ENCODE assay signal across 8 mouse cellular contexts in genomic region chr4:134252131-134252910, GRCm38 (mm10). TPM values are rescaled to one million over a fixed set of nuclear protein-coding genes. Genes with fewer than 3 reads are reported as not detected.
DNase-seq lines count a peak whose midpoint lies in the region; ATAC-seq and TF ChIP-seq lines count a peak whose summit lies in the region.

No protein-coding gene starts in this region.

- TF ChIP-seq CTCF in lung, postnatal 0 days (IDR thresholded peaks at IDR 0.05) = no peak

- H3K4me3 ChIP-seq in embryonic facial prominence, embryonic 10.5 days = peak overlapping the region; percentile 63
- peak overlapping the region; percentile 62 for H3K4me3 ChIP-seq in hindbrain, embryonic 16.5 days (ENCODE audit: low read length)
- H3K4me3 ChIP-seq in lung, postnatal 0 days (ENCODE audit: low read depth, low read length) = peak overlapping the region; percentile 43

- peak overlapping the region; percentile 84 for H3K9ac ChIP-seq in hindbrain, embryonic 16.5 days (ENCODE audit: low read depth, low read length)
- H3K9ac ChIP-seq in lung, postnatal 0 days (replicated peaks; ENCODE audit: low read depth) = no peak overlapping the region

- H3K4me1 ChIP-seq in embryonic facial prominence, embryonic 10.5 days = peaks cover 93% of the 10 kb centered on the region
- H3K4me1 ChIP-seq in hindbrain, embryonic 16.5 days (ENCODE audit: control insufficient read depth, insufficient read depth, low read depth, low read length) = peaks cover 30% of the 10 kb centered on the region
- peaks cover 20% of the 10 kb centered on the region for H3K4me1 ChIP-seq in lung, postnatal 0 days (ENCODE audit: insufficient read depth, low read depth, low read length)

- DNase-seq in cerebellum, postnatal 10 days = peak; percentile 38 to 41
- DNase-seq in cerebellum, postnatal 14 days = no peak
- peak; percentile 55 for DNase-seq in embryonic facial prominence, embryonic 10.5 days (ENCODE audit: low spot score)
- peak; percentile 44 for DNase-seq in lung, postnatal 0 days (ENCODE audit: low spot score)
- no peak for DNase-seq in urinary bladder, postnatal 10 days (ENCODE audit: low spot score)
- DNase-seq in adrenal gland, postnatal 25 days = no peak
- DNase-seq in gastrocnemius, postnatal 4 days (ENCODE audit: low spot score in 2 of 2) = no peak

- TF ChIP-seq EP300 in lung, postnatal 0 days (IDR thresholded peaks at IDR 0.05) = peak; percentile 37; the same call in 1 of the 2 replicates

- H3K4me2 ChIP-seq in hindbrain, embryonic 16.5 days (ENCODE audit: low read length) = peak overlapping the region; percentile 84
- H3K4me2 ChIP-seq in lung, postnatal 0 days (replicated peaks; ENCODE audit: low read depth, low read length) = peak overlapping the region; percentile 84

- peaks cover 92% of the 10 kb centered on the region for H3K27me3 ChIP-seq in embryonic facial prominence, embryonic 10.5 days (replicated peaks; ENCODE audit: low read depth, poor library complexity, severe bottlenecking)
- peaks cover 30% of the 10 kb centered on the region for H3K27me3 ChIP-seq in hindbrain, embryonic 16.5 days (replicated peaks; ENCODE audit: control insufficient read depth, insufficient read depth, low read length)
- peaks cover 24% of the 10 kb centered on the region for H3K27me3 ChIP-seq in lung, postnatal 0 days (replicated peaks; ENCODE audit: insufficient read depth, low read length)

- peak overlapping the region; percentile 83 for H3K27ac ChIP-seq in embryonic facial prominence, embryonic 10.5 days (replicated peaks)
- peak overlapping the region; percentile 82 for H3K27ac ChIP-seq in hindbrain, embryonic 16.5 days (ENCODE audit: low read depth, low read length)
- peak overlapping the region; percentile 60 for H3K27ac ChIP-seq in lung, postnatal 0 days (ENCODE audit: low read length)

- H3K9me3 ChIP-seq in embryonic facial prominence, embryonic 10.5 days = no peaks in the 10 kb centered on the region
- no peaks in the 10 kb centered on the region for H3K9me3 ChIP-seq in hindbrain, embryonic 16.5 days (ENCODE audit: control insufficient read depth, low read length)
- H3K9me3 ChIP-seq in lung, postnatal 0 days (ENCODE audit: low read length) = no peaks in the 10 kb centered on the region

- WGBS in embryonic facial prominence, embryonic 10.5 days = 3% methylated on average over 22 of the region's 22 CpGs
- 8% methylated on average over 22 of the region's 22 CpGs for WGBS in hindbrain, embryonic 16.5 days
- WGBS in lung, postnatal 0 days = 17% methylated on average over 22 of the region's 22 CpGs

- ATAC-seq in hindbrain, embryonic 16.5 days = 0 out of 2 replicates have a peak, but pooled peaks have one; percentile 13
- ATAC-seq in lung, postnatal 0 days = peak; percentile 54

- no peaks in the 10 kb centered on the region for H3K36me3 ChIP-seq in embryonic facial prominence, embryonic 10.5 days (replicated peaks)
- no peaks in the 10 kb centered on the region for H3K36me3 ChIP-seq in hindbrain, embryonic 16.5 days (ENCODE audit: control insufficient read depth, insufficient read depth, low read length)
- no peaks in the 10 kb centered on the region for H3K36me3 ChIP-seq in lung, postnatal 0 days (ENCODE audit: insufficient read depth, low read length)

RNA-seq across cellular contexts. Expression of gene Grrp1, which starts 1.6 kb away (rescaled TPM):
- 7.4 and 7.9 TPM in 2 replicates for polyA plus RNA-seq in embryonic facial prominence, embryonic 10.5 days (2016; fragmentation: Nextera tagmentation; extraction: Ambion mirVana)
- polyA plus RNA-seq in hindbrain, embryonic 16.5 days (2015; fragmentation: Nextera tagmentation; extraction: Ambion mirVana) = 15.7 and 16.9 TPM in 2 replicates
- polyA plus RNA-seq in lung, postnatal 0 days (2015; fragmentation: Nextera tagmentation; extraction: Ambion mirVana) = 23.6 and 24.5 TPM in 2 replicates
- total RNA-seq in adrenal gland, postnatal 25 days (2021) = 6.2 and 8.3 TPM in 2 replicates
- 1 to 10 TPM; 4.5 to 5.7 TPM for total RNA-seq in gastrocnemius, postnatal 4 days (2021)

RNA-seq across cellular contexts. Expression of gene Gm30191, which starts 5.6 kb away (rescaled TPM):
- polyA plus RNA-seq in embryonic facial prominence, embryonic 10.5 days (2016; fragmentation: Nextera tagmentation; extraction: Ambion mirVana) = not detected in 2 replicates
- polyA plus RNA-seq in hindbrain, embryonic 16.5 days (2015; fragmentation: Nextera tagmentation; extraction: Ambion mirVana) = 0.94 and 1.1 TPM in 2 replicates
- not detected in 2 replicates for polyA plus RNA-seq in lung, postnatal 0 days (2015; fragmentation: Nextera tagmentation; extraction: Ambion mirVana)
- not detected in 2 replicates for total RNA-seq in adrenal gland, postnatal 25 days (2021)
- total RNA-seq in gastrocnemius, postnatal 4 days (2021) = not detected

RNA-seq across cellular contexts. Expression of gene Zfp593, which starts 6.9 kb away (rescaled TPM):
- polyA plus RNA-seq in embryonic facial prominence, embryonic 10.5 days (2016; fragmentation: Nextera tagmentation; extraction: Ambion mirVana) = 21.0 and 21.8 TPM in 2 replicates
- polyA plus RNA-seq in hindbrain, embryonic 16.5 days (2015; fragmentation: Nextera tagmentation; extraction: Ambion mirVana) = 13.3 and 14.7 TPM in 2 replicates
- polyA plus RNA-seq in lung, postnatal 0 days (2015; fragmentation: Nextera tagmentation; extraction: Ambion mirVana) = 9.0 and 9.2 TPM in 2 replicates
- 8.8 and 10.3 TPM in 2 replicates for total RNA-seq in adrenal gland, postnatal 25 days (2021)
- total RNA-seq in gastrocnemius, postnatal 4 days (2021) = 1 to 10 TPM; 5.8 to 6.1 TPM

RNA-seq across cellular contexts. Expression of gene E130218I03Rik, which starts 8.9 kb away (rescaled TPM):
- 0.32 and 1.1 TPM in 2 replicates for polyA plus RNA-seq in embryonic facial prominence, embryonic 10.5 days (2016; fragmentation: Nextera tagmentation; extraction: Ambion mirVana)
- 0.50 and 0.60 TPM in 2 replicates for polyA plus RNA-seq in hindbrain, embryonic 16.5 days (2015; fragmentation: Nextera tagmentation; extraction: Ambion mirVana)
- 0.31 TPM in 1 of 2 replicates, not detected in the other for polyA plus RNA-seq in lung, postnatal 0 days (2015; fragmentation: Nextera tagmentation; extraction: Ambion mirVana)
- total RNA-seq in adrenal gland, postnatal 25 days (2021) = not detected in 2 replicates
- not detected for total RNA-seq in gastrocnemius, postnatal 4 days (2021)

RNA-seq across cellular contexts. Expression of gene Cnksr1, which starts 14.1 kb away (rescaled TPM):
- 2.6 and 3.4 TPM in 2 replicates for polyA plus RNA-seq in embryonic facial prominence, embryonic 10.5 days (2016; fragmentation: Nextera tagmentation; extraction: Ambion mirVana)
- 0.10 and 0.21 TPM in 2 replicates for polyA plus RNA-seq in hindbrain, embryonic 16.5 days (2015; fragmentation: Nextera tagmentation; extraction: Ambion mirVana)
- 11.9 and 13.0 TPM in 2 replicates for polyA plus RNA-seq in lung, postnatal 0 days (2015; fragmentation: Nextera tagmentation; extraction: Ambion mirVana)
- total RNA-seq in adrenal gland, postnatal 25 days (2021) = 0.49 TPM in 1 of 2 replicates, not detected in the other
- 1 to 10 TPM; 1.8 to 2.3 TPM for total RNA-seq in gastrocnemius, postnatal 4 days (2021)

Comparison
In these comparisons a context has a peak if more than half of its experiments do, and no peak if none do; other contexts are left out.
1. DNase-seq: peak in cerebellum, postnatal 10 days (2 of 2), embryonic facial prominence, embryonic 10.5 days (single experiment) and lung, postnatal 0 days (single experiment); none in cerebellum, postnatal 14 days (0 of 2), urinary bladder, postnatal 10 days (single experiment), adrenal gland, postnatal 25 days (single experiment) and gastrocnemius, postnatal 4 days (0 of 2).
2. Peak in every context shown above with its lines, with median percentiles within 50 percentile points of each other: H3K27ac ChIP-seq and H3K4me3 ChIP-seq.